Mouse (Mus musculus) layer of hippocampus, adult 9-11 months (tissue): Measurements from ENCODE around the gene Cutal.

Experiments used
- DNase-seq: peaks from one replicate; pipeline ENCODE4 v3.0.0; 2022

Cutal gene

GRCm38 (mm10) chr2:34920144-34920543 is 45.9 kb downstream of the Cutal start:
- no peak for DNase-seq

DNA sequence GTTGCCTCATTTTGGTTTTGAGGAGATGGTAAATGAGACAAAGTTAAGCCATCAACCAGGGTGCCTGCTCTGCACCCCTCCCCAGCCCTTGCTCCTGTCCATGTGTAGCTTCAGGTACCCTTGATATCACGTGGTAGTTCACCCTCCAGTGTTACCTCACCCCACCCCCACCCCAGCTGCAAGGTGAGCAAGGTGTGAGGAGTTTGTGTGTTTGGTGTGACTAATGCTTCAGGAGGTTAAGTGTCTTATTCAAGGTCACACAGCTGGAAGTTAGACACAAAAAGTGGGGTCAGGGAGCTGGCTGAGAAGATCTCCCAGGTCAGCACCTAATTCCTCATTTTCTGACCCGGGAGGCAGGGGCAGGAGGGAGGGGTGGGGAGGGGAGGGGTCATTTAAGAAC is 48.5 kb downstream of the Cutal start:
- DNase-seq, result no peak

- DNase-seq, result no peak
Measured at GRCm38 (mm10) chr2:34927320-34927719, 53.1 kb downstream of the Cutal start.

- no peak for DNase-seq
Measured at GRCm38 (mm10) chr2:34937460-34937859, 63.3 kb downstream of the Cutal start.

DNA sequence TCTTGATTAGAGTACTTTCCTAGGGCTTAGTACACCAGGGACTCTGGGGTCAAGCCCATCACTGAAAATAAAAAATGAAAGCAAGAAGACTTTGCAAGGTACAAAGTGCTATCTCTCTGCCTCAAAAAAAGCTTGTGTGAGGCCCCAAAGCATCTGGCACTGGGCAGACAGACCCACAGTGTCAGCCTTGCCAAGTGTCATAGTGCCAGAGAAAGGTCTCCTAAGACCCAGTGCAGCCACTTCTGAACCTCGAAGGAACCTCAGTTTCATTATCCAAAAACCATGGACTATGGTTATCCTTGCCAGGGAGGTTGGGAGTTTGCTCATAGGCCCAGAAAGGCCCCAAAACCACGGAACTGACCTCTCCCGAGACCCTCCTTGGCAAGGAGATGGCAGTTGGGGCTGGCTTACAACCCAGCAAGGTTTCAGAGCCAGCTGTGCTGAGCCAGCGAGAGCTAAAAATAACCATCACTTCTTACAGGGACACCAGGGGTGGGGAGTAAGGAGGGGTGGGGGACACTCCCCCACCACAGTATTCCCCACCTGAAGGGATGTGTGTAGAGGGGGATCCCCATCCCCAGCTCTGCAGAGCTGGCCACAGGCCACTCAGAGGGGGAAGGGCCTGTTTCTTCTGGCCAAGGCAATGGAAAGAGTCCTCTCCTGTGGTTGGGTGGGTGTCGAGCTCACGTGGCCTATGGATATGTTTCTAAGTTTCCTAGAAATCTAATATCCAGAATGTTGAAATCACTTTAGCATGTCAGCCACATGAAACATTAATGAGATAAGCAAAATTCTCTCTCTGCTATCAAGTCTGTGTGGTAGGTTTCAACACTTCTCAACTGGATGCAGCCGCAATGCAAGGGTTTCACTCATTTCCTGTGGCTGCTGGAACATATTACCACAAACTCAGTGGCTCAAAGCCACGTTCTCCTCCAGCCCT is 64.3 kb downstream of the Cutal start:
- DNase-seq, result no peak

DNA sequence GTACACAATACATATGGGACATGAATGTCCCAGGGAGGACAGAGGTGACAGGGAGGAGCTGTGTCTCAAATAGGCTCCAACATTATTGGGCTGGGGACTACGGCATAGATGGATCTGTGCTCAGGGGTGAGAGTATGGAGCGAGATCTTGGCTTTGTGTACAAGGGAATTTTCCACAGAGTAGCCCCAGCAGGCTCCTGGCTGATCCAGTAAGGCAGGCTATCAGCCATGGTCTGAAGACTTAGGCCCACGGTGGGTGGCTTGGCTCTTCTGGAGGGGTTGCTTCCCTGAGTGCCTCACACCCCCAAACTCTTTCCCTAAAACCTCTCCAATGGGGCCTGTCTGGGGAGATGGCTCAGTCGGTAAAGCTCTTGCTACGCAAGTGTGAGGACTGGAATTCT is 66.0 kb downstream of the Cutal start:
- no peak for DNase-seq

- no peak for DNase-seq
Measured at GRCm38 (mm10) chr2:34941061-34941675, 67.0 kb downstream of the Cutal start.
